Mouse (Mus musculus) monocyte, adult 2 months (primary cell): ENCODE results near the gene Alpk3.
A peak's percentile ranks its signal among the peaks of the same experiment; 100 is the strongest.
"Not testable (repeated sequence)": the region's sequence is repeated elsewhere in the genome, so short reads cannot be mapped to it uniquely, and the experiment has no call there.

ENCODE experiments used
- DNase-seq, 2 experiments: peaks; one replicate each; pipeline ENCODE4 v3.0.0; 2022; ENCODE audit warnings: low spot score in 2 of 2, low read depth in 1 of 2

Gene Alpk3

DNA sequence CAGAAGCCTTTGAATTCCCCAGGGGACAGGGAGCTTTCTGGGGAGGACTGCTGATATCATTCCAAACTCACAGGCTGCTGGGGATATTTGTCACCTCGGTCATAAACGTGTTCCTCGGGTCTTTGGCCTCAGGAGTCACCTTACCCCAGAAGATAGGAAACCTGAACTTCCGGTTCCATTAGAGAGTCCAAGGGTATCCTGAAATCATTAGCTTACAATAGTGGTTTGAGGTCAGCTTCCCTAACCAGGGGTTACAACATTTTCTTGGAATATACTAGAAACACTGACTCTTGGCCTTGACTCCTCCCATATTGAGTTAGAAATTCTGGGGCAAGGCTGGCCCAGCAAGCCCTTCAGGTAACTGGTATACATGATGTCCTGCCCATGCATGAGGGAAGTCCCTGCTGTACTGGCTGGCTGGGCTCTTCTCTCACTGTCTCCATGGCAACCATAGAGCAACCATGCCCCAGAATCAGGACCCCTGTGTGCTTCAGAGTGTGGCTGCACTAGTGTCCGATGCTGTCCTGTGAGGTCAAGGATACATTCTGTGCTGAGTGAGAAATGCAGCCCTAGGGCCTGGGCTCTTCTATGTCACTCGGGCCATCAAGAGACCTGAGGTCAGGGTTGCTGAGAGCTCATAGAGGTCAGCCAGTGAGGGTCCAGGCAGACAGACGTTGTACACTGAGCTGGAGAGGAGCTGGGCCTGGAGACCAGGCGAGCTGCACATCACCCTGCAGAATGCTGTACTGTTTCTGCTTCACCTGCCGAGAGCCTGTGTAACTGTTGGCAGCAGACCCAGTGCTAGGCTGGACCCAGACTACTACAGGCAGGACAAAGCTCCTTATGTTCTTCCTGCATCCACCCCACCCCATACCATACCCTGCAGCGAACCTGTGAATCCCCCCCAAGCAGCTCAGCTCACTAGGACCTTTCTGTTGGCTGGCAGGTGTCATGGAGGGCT lies 68.1 kb downstream of the Alpk3 start:
- no peak for DNase-seq

DNA sequence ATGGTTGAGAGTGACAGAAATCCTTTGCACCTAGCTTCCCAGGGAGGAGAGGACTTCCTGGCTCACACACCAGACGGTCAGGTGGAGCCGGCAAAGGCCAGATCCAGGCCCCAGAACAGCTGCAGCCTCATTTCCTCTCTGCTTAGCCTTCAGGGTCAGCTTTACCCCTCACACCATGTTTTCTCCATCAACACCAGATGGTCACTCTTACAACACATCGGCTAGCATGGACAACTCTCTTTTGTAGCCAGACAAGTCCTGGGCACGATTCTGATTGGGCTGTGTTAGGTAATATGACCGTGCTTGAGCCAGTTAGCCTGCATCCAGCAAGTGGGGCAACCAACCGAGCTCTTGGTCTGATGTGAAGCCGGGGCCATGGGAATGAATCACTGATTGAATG lies 74.5 kb downstream of the Alpk3 start:
- no peak for DNase-seq

DNA sequence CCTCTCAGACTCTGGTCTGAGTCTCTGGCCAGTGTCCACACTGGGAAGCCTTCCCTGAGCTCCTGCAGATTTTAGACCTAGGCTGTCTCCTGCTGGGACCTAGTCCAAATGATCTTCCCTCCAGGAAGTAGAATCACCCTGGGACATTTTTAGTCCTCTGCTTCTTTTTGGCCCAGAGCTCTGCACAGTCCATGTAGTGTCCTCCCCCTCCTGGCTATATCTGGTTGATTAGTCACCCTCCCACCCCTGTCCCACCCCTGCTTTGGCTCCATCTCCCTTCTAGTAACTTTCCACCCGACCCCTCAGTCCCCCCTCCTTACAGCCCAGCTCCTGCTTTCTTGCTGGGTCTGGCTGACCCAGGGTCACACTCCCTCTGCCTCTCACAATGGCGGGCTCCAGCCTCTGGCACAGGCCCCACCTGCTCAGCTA lies 75.5 kb downstream of the Alpk3 start:
- no peak for DNase-seq

DNA sequence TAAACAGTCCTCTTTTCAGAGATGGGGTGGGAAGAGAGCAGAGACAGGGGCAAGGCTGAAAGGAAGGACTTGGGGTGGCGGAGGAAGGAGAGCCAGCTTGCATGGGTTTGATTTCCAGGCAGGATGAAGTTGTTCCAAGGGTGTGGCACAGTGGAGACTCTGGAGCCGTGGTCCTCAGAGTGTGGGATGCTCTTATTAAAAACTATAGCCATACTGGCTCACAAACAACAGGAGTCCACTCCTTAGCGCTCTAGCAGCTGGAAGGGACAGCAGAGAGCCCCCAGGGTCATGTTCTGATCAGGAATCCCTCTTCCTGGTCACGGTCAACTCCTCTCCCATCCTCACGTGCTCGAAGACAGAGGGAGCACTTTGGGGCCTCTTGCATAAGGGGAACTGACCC lies 76.0 kb downstream of the Alpk3 start:
- DNase-seq = no peak

DNA sequence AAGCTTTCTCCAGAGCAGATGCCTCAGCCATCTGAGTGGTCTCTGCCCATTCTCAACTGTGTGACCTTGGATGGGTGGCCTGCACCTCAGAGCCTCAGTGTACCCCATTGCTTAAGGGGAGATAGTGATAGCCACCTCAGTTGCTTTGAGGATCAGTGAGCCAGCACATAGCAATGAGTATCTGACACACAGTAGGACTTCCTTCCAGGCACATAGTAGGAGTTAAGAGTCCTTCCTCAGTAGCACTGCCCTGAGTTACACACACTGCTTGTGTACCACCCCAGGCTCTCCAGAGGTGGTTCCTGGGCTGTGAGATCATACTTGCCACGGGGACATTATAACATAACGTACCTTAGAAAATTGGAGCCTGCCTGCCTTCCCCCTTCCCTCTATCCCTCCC lies 76.5 kb downstream of the Alpk3 start:
- no peak for DNase-seq

DNA sequence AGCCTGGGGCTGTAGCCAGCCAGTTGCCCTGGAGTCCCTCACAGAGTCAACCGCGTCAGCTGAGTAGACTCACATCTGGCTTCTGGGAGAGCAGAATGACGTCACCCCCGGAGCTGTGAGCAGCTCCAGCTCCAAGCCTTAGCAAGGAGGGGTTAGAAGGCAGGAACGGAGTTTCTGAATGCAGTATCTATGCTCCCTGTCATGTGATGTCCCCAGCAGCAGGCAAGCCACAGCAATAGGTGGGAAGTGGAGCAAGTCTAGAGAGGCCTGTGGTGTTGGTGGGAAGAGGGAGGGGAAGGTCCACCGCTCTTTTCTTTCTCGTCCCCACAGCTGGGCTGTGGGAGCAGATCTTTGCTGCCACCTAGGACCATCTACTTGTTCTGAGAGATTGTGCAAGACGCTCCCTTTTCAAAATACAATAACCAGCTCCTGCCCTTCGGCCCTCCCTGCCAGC lies 77.2 kb downstream of the Alpk3 start:
- DNase-seq = no peak

DNA sequence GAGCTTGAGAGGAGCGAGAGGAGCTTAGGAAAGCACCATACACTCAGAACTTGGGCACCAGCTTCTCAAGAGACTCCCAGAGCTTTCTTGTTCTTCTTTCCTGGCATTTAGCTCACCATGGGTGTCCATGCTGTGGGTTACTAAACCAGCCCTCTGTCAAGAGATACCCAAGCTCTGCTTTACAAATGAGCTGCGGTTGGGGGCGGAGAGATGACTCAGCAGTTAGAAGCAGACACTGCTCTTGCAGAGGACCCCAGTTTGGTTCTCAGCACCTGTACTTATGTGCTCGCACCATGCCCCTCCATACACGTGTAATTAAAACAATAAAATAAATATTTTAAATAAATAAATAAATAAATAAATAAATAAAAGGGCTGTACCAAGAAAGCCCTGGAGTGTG lies 79.9 kb downstream of the Alpk3 start:
- DNase-seq = no peak

DNA sequence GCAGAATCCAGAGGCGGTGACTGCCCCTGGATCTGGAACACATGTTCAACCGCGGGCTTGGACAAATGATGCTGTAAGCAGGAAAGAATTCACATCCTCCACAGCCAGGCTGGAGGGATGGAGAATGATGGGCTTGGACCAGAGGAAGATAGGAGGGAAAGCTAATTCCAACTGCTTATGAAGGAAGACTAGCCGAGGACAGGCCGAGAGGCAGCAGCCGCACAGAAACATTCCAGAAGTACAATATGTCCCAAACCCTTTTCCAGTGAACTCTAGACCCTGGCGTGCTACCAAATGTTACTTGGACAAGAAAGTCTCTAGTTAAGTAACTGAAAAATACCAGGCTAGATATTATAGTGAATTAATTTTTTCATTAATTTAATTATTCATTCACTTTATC lies 81.7 kb downstream of the Alpk3 start:
- no peak for DNase-seq

DNA sequence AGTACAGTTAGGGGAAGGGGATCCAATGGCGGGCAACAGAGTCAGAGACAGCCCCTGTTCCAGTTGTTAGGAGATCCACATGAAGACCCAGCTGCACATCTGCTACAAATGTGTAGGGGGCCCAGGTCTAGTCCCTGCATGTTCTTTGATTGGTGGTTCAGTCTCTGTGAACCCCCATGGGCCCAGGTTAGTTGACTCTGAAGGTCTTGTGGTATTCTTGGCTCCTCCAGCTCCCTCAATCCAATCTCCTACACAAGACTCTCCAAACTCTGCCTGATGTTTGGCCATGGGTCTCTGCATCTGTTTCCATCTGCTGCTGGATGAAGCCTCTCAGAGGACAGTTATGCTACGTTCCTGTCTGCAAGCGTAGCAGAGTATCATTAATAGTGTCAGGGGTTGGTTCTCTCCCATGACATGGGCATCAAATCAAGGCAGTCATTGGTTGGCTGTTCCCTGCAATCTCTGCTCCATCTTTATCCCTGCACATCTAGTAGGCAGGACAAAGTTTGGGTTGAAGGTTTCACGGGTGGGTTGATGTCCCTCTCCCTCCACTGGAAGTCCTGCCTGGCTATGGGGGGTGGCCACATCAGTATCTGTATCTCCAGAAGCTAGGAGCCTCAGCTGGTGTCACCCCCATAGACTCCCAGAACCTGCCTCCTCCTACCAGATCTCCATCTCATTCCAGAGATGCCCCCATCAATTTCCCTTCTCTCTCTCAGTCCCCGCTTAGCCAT lies 82.4 kb downstream of the Alpk3 start:
- no peak for DNase-seq

DNA sequence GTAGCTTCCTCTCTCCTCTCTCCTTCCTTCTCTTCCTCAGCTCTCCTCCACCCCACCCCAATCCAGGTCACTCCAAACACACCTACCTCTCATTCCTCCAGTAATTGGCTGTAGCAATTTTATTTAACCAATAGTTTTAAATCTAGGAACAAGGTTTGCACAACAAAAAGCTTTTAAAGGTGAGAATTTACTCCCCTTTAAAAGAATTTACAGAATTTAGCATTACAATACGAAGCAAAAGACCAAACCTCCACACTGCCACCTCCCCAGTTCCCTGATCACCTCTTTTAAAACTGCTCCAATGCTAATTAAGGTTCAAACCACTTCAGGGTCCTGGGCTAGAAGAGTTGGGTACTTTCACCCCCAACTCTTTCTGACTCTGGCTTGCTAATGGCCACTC lies 84.1 kb downstream of the Alpk3 start:
- no peak for DNase-seq

DNA sequence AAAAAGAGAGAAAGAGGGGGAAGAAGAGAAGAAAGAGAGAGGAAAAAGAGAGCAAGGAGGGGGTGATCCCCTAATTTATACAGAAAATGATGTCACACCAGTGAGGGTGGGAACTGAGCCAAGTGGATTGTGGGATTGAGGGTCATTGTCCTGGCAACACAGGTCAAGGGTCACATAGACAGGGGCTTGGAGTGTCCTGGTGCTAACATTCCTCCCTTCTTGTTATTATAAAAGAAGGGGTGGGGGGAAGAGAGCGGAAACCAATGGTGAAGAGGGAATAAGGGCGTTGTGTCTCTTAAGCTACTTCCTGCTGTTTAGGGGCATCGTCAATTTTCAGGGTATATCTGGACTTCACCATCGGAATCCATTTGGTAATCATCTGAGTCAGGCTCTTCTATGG lies 85.7 kb downstream of the Alpk3 start:
- DNase-seq = not testable (repeated sequence)

DNA sequence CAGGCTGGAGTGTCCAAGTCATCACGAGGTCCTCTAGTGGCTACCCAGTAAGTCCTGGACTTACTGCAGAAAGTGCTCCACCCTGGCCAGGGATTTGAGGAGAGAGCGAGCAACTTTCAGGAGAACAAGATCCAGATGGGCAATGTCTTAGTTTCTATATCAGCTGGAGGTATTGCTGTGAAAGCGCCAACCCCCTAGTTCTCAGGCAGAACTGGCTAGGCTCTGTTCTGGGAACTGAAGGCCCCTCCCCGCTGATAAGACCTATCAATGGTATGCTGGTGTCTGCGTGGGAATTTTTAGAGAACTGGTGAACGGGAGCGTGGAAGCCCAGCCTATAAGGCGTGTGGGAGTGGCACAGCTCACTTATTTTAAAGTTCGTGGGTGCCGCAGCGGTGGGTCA lies 92.4 kb downstream of the Alpk3 start:
- no peak for DNase-seq

DNA sequence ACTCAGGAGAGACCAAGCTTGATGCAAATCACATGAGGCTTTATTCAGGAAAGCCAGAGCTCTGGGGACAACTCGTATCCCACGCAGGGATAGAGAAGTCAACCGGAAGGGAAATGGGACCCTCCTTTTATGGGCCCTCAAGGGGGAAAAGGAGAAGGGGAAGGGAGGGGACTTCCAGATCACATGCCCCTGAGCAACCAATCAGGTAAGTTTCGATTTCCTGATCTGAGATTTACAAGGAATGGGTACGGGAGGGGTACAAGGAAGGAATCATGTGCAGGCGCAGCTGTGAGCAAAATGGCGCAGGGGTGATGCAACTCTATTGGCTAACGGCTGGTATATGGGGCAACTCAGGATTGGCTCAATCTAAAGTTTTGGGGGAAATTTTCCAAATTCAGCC lies 93.8 kb downstream of the Alpk3 start:
- DNase-seq = no peak

DNA sequence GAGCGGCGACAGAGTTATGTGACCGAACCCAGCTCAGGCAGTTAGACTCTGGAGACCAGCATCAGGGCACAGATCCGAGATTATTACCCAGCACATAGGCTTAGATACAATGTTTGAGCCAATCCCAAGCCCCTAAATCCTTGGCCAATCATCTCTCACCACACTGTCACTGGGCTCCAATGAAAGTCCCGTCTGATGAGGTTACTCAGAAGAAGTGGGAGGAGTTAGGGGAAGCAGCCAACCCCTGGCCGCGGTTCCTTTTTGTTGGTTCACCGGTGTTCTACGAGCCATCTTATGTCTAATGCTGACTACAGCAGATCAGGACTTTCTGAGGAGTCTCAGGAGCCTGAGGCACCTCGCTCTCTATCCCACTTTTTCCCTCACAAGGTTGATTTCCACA lies 94.9 kb downstream of the Alpk3 start:
- DNase-seq = no peak

DNA sequence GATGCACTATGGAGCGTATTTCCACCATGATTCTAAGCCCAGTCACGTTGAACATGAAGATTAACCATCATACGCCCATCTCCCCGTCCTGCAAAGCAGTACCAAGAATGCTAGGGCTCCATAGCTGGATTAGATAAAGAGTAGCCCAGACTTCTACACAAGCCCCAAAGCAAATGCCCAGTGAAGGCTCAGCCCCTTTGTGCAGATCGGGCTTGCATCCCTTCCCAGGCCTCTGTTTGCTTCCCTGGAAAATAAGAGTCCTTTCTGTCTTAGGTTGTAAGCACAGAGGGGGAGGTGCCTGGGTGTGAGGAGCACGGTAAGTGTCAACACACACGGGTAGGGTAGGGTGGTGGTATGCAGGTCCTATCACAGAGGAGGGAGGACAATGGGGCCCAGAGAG lies 95.4 kb downstream of the Alpk3 start:
- no peak for DNase-seq

DNA sequence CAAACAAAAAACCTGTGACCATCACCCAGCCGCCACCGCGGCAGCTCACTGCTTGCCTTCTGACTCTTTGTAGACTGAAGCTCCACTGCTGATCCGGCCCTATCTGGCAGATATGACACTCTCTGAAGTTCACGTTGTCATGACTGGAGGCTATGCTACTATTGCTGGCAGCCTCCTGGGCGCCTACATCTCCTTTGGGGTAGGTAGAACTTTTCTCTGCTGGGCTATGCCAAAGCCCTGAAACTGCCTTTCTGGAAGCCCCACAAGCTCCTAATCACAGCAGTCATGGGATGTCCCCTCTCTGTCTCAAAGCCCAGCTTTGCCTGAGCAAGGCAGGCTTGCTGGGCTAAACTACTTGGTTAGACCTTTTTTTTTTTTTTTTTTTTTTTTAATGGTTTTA lies 95.9 kb downstream of the Alpk3 start:
- DNase-seq = no peak

DNA sequence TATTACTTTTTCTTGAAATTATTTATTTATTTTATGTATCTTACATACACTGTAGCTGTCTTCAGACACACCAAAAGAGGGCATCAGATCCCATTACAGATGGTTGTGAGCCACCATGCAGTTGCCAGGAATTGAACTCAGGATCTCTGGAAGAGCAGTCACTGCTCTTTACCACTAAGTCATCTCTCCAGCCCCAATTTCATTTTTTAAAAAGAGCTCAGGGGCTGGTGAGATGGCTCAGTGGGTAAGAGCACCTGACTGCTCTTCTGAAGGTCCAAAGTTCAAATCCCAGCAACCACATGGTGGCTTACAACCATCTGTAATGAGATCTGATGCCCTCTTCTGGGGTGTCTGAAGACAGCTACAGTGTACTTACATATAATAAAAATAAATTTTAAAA lies 96.8 kb downstream of the Alpk3 start:
- DNase-seq = not testable (repeated sequence)

DNA sequence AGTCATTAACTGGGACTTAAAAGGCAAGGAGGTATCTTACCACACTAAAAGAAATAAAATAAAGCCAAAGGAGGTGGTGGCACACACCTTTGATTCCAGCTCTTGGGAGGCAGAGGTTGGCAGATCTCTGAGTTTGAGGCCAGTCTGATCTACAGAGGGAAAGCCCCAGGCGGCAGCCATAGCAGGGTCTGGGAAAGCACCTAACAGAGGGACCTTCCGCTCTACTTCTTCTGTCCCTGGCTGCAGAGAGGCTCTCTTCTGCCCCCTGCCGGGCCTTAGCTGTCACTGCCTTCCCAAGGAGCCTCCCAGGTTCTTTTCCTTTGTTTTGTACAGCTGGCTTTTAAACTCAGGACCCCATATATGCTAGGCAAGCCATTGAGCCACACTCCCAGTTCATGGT lies 97.6 kb downstream of the Alpk3 start:
- DNase-seq = peak; percentile 13 to 53
